Mouse (Mus musculus): ENCODE results near the gene Arl6. TPM values are rescaled to one million over a fixed set of nuclear protein-coding genes. Genes with fewer than 3 reads are reported as not detected.

Gene Arl6
- total and polyA plus RNA-seq, 3 experiments: not detected

GRCm38 (mm10) chr16:59683434-59683833 lies 44.2 kb upstream of the Arl6 start:
- Histone ChIP-seq H3K9me3 (replicated peaks; ENCODE audit: insufficient read depth, low read length) (no peaks in the 10 kb centered on the region), H3K79me2 (ENCODE audit: control insufficient read depth, insufficient read depth, low read length, poor library complexity) (no peaks in the 10 kb centered on the region), H3K4me3 (ENCODE audit: control insufficient read depth in 1 of 2, insufficient read depth in 1 of 2, low read depth in 2 of 2, low read length in 2 of 2) (no peak overlapping the region), H3K4me1 (ENCODE audit: control insufficient read depth in 1 of 2, insufficient read depth in 2 of 2, low read length in 2 of 2) (no peaks in the 10 kb centered on the region), H3K36me3 (ENCODE audit: control insufficient read depth in 1 of 2, insufficient read depth in 2 of 2, low read length in 2 of 2) (no peaks in the 10 kb centered on the region), H3K9ac (ENCODE audit: control insufficient read depth, low read depth, low read length, poor library complexity, severe bottlenecking) (no peak overlapping the region), H3K27me3 (ENCODE audit: control insufficient read depth in 1 of 2, insufficient read depth in 2 of 2, low read length in 2 of 2) (no peaks in the 10 kb centered on the region), H3K27ac (ENCODE audit: control insufficient read depth, low read depth, low read length) (no peak overlapping the region)
- peak; percentile 65 for DNase-seq (ENCODE audit: low read depth, low spot score)
- TF ChIP-seq GABPA (IDR thresholded peaks at IDR 0.05; ENCODE audit: low read depth, low read length): no peak
- TF ChIP-seq SMC3 (IDR thresholded peaks at IDR 0.05; ENCODE audit: low read depth, low read length): peak; percentile 89
- TF ChIP-seq E2F4 (IDR thresholded peaks at IDR 0.05; ENCODE audit: borderline replicate concordance, low read depth, low read length): no peak
- TF ChIP-seq RAD21 (IDR thresholded peaks at IDR 0.05; ENCODE audit: low read depth, low read length): peak; percentile 87
- TF ChIP-seq MEF2A (IDR thresholded peaks at IDR 0.05; ENCODE audit: extremely low read depth, insufficient replicate concordance, low read depth, low read length, poor library complexity, severe bottlenecking): no peak
- no peak for TF ChIP-seq MYB (IDR thresholded peaks at IDR 0.05; ENCODE audit: low read depth, low read length)
- TF ChIP-seq POLR2AphosphoS5 (IDR thresholded peaks at IDR 0.05; ENCODE audit: borderline replicate concordance, low read depth, low read length): no peak
- TF ChIP-seq GATA1 (IDR thresholded peaks at IDR 0.05; ENCODE audit: low read depth, low read length): no peak
- TF ChIP-seq NELFE (IDR thresholded peaks at IDR 0.05; ENCODE audit: low read depth, low read length): no peak
- peak; percentile 86 to 88 (median 88) for TF ChIP-seq CTCF (IDR thresholded peaks at IDR 0.05 in 2 of 3, conservative IDR thresholded peaks at IDR 0.05 in 1 of 3; ENCODE audit: control insufficient read depth in 1 of 3, insufficient read depth in 1 of 3, low read depth in 2 of 3, low read length in 3 of 3, poor library complexity in 1 of 3, severe bottlenecking in 1 of 3)
- peak; percentile 80 for TF ChIP-seq ZC3H11A (IDR thresholded peaks at IDR 0.05; ENCODE audit: low read depth, low read length)
- TF ChIP-seq MAX (IDR thresholded peaks at IDR 0.05; ENCODE audit: low read length): no peak
- TF ChIP-seq TBP (IDR thresholded peaks at IDR 0.05; ENCODE audit: low read depth, low read length): no peak

- no peak for DNase-seq (ENCODE audit: low read depth, low spot score)
- no peaks in the 10 kb centered on the region for H3K36me3 ChIP-seq (ENCODE audit: control insufficient read depth in 1 of 2, insufficient read depth in 2 of 2, low read length in 2 of 2)
- no peak overlapping the region for H3K4me3 ChIP-seq (ENCODE audit: control insufficient read depth in 1 of 2, insufficient read depth in 1 of 2, low read depth in 2 of 2, low read length in 2 of 2)
- H3K9ac ChIP-seq (ENCODE audit: control insufficient read depth, low read depth, low read length, poor library complexity, severe bottlenecking): no peak overlapping the region
- no peaks in the 10 kb centered on the region for H3K4me1 ChIP-seq (ENCODE audit: control insufficient read depth in 1 of 2, insufficient read depth in 2 of 2, low read length in 2 of 2)
- no peak overlapping the region for H3K27ac ChIP-seq (ENCODE audit: control insufficient read depth, low read depth, low read length)
- H3K9me3 ChIP-seq (replicated peaks; ENCODE audit: insufficient read depth, low read length): no peaks in the 10 kb centered on the region
- H3K79me2 ChIP-seq (ENCODE audit: control insufficient read depth, insufficient read depth, low read length, poor library complexity): no peaks in the 10 kb centered on the region
- H3K27me3 ChIP-seq (ENCODE audit: control insufficient read depth in 1 of 2, insufficient read depth in 2 of 2, low read length in 2 of 2): no peaks in the 10 kb centered on the region
- TF ChIP-seq ZNF384 (IDR thresholded peaks at IDR 0.05; ENCODE audit: low read depth, low read length) (no peak), KAT2A (conservative IDR thresholded peaks at IDR 0.05; ENCODE audit: low read depth, low read length) (no peak), ZC3H11A (IDR thresholded peaks at IDR 0.05; ENCODE audit: low read depth, low read length) (no peak)
Measured at GRCm38 (mm10) chr16:59682216-59682891, 43.2 kb upstream of the Arl6 start.

All from MEL (cell line).